Mouse (Mus musculus): ENCODE measurements around the gene Nif3l1. TPM values are rescaled to one million over a fixed set of nuclear protein-coding genes. Genes with fewer than 3 reads are reported as not detected.

Nif3l1 gene
- polyA plus RNA-seq, 1 experiment = 20.2 TPM

DNA sequence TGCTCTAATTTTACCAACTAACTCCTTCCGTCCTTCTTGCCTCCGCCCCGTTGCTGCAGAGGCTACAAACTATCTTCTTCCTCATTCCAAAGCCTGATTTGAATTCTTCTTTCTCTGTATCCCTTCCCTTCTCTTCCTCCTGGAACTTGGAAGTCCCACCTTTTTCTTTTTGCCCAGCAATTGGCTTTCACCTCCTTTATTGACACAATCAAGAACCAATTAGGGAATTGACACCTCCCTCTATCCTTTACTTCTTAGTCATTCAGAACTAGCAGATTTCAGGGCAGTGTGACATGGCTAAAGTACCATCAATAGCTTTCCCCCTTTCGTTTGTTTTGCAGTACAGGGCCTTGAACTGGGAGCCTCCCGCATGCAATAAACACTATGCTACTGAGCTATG, 13.2 kb downstream of the Nif3l1 start:
- DNase-seq (ENCODE audit: low read depth) = no peak

DNA sequence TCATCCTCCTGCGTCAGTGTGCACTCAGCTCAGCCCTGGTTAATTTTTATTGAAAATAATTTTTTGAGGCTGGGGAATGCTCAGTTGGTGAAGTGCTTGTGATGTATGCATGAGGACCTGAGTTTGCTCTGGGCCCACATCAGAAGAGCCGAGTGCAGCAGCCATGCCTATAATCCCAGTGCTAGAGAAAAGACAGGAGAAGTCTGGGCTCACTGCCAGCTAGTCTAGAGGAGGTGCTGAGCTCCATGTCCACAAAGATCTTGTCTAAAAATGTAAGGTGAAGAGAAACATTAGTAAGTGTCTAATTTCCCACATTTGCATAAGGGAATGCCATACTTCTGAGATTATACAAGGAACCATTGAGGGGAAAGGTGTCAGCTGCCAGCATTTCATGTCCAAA, 13.9 kb downstream of the Nif3l1 start:
- DNase-seq (ENCODE audit: low read depth) = no peak

DNA sequence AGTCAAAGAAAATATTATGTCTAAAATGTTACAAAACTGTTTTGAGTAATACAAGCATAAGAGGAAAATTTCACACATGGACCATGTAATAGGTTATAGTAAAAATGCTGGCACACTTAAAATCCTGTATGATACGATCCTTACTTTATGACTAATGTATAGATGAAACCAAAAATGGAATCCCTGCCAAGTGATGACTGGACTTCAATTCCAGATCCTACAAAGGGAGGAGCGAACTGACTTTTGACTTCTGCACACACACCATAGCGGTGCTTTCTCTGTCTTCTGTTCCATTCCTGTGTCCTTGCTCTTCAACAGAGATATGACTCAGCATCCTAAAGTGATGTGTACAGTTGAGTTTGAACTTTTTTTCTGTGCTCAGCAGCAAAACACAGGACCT, 15.6 kb downstream of the Nif3l1 start:
- DNase-seq (ENCODE audit: low read depth) = no peak

DNA sequence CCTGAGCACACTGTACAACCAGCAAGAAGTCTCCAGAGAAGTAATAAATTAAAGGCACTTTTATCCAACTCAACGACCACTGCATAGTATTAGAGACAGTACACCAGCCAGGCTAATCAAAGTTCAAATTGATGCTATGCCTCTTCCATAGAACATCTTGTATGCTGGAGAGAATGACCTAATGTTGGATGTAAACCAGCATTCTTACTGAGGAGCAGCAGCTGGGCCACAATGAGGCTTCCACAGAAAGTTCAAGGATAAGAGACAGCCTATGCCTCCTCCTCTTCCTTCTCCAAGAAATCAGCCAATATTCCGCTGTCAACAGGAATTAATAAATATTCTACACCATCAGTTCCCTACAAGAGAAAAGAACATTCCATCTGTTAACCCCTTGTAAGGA, 19.0 kb downstream of the Nif3l1 start:
- DNase-seq (ENCODE audit: low read depth) = no peak

DNA sequence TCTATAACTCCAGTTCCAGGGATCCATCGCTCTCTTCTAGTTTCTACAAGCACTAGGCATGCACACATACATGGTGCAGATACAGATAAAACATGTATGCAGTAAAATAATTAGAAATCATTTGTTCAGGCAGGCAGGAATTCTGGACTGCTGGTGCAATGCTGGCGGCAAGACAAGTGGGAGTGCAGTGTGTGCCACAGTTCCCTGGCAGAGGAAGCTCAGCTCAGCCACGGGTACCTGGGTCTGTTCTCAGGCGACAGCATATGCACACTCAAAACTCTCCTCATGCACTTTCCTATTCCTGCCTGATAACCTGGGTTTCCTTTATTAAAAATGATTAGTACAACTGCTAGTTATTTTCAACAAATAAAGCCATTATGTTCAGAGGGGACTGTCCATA, 20.1 kb downstream of the Nif3l1 start:
- DNase-seq (ENCODE audit: low read depth) = no peak

DNA sequence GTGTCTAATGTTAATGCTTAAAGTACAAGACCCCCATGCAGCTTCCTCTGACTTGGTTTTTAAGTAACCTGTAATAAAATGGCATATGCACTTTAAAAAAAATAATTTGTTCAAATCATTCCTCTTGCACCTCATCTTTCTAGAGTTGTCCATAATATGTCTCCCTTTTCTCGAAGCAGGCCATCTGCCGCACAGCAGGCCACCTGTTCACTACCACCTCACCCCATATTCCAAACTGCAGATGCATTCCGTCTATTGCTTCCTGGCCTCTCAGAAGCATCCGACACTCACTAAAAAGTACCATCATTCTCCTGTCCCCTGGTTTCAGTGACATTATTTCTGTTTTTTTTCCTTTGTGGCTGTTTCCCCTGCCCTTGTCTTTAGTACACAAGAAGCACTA, 20.6 kb downstream of the Nif3l1 start:
- no peak for DNase-seq (ENCODE audit: low read depth)

DNA sequence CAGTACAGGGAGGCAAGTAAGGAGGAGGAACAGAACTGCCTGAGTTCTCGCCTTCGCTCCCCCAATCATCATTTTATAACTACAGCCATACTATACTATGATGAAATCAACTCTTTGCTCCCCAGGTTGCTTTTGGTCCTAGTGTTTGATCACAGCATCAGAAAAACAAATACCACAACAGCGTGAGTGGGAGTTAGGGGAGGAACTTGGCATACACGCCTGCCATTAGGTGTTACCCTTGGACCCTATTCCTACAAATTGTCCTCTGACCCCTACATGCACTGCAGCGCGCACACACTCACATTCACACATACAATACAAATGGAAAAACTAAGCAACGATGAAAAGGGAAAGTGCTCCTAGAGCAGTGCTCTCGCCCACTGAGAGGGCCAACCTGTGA, 30.7 kb downstream of the Nif3l1 start:
- no peak for DNase-seq (ENCODE audit: low read depth)

DNA sequence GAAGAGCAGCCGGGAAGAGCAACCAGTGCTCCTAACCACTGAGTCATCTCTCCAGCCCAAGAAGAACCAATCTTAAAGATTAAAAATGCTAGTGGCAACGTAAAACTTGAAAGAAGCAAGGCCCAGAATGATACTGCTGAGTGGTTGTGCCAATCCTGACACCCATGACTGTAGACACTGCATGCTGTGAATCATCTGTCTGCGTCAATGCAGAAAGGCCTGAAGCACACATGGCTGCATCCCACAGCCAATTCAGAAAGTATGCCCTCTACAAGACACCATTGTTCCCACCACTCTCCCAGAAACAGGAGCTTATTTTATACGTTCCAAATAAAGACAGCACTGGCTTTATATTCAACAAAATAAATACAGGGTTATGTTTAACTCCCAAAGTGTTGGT, 37.7 kb downstream of the Nif3l1 start:
- no peak for DNase-seq (ENCODE audit: low read depth)

DNA sequence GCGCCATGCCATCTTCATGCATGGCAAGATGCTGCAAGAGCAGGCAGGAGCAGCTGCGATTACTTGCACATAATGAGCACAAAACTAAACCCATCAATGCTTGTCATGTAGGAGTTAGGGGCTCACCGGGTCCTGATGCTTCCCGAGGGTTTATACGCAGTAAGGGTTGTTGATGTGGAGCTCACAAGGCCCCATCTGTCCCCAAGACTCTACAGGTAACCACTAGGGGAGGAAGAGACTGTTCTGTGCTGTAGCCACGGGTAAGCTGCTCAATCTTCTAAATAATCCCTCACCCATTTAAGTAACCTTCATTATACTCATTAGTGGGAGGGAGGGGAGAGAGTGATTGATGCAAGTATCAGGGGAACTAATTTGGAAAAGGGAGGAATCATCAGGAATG, 50.7 kb downstream of the Nif3l1 start:
- no peak for DNase-seq (ENCODE audit: low read depth)

DNA sequence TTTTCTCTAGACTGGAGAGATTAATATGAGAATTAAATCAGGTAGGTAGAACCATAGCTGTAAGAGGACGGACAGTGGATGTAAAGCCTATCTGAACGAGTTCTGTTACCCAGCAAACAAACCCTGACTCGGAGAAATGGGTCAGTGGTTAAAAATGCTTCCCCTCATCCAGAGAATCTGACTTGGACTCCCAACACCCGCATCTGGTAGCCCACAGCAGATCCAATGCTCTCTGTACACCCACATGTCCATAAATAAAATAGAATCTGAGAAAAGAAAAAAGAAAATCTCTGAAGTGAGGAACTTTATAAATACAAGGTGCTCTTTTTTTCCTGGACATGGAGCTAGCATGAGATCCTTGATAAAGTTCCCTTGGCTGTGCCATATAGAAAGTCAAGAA, 52.7 kb downstream of the Nif3l1 start:
- no peak for DNase-seq (ENCODE audit: low read depth)

DNA sequence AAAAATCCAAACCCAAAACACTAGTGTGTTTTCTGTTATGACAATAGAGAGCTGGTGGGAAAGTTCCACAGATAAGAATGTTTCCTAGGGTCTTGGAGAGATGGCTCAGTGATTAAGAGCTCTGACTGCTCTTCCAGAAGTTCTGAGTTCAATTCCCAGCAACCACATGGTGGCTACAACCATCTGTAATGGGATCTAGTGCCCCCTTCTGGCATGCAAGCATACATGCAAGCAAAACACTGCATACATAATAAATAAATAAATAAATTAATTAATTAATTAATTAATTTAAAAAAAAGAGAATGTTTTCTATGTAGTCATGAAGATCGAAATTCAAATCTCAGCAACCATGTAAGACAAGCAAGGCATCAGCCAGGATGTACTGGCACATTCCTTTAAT, 53.8 kb downstream of the Nif3l1 start:
- no peak for DNase-seq (ENCODE audit: low read depth)

DNA sequence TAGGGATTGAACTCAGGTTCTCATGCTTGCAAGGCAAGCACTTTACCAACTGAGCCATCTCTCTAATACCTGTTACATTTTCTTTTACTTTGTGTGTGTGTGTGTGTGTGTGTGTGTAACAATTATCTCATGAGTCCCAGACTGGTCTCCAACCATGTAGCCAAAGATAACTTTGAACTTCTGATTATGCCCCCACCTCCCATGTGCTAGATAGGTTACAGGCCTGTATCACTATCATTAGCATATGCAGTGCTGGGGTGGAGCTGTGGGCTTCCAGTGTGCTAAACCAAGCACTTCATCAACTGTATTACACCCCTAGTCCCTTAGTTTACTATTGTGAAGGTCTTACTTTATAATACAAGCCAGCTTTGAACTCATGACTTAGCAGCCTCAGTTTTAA, 58.2 kb downstream of the Nif3l1 start:
- no peak for DNase-seq (ENCODE audit: low read depth)

DNA sequence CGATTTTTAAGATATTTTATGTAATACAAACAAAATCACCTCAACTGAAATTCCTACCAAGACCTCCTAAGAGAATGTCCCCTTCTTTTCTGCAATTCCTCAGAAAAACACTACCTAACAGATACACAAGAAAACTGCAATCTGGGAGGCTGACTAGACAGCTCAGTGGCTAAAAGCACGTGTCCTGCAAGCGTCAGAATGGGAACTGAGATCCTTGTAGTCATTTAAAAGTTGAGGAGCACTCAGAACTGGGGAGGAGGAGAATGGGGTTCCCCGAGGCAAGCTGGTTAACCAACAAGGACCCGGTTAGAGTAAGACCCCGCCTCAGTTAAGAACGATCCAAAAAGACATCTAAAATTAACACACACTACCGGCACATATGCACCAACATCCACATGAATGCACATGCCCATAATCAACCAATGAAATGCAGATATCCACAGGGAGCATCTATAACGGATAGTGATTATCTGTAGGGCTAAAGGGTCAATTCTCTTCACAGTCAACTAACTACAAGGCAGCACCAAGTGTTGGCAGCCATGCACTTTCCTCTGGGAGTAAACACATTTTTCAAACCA, 58.9 kb downstream of the Nif3l1 start:
- no peak for DNase-seq (ENCODE audit: low read depth)

DNA sequence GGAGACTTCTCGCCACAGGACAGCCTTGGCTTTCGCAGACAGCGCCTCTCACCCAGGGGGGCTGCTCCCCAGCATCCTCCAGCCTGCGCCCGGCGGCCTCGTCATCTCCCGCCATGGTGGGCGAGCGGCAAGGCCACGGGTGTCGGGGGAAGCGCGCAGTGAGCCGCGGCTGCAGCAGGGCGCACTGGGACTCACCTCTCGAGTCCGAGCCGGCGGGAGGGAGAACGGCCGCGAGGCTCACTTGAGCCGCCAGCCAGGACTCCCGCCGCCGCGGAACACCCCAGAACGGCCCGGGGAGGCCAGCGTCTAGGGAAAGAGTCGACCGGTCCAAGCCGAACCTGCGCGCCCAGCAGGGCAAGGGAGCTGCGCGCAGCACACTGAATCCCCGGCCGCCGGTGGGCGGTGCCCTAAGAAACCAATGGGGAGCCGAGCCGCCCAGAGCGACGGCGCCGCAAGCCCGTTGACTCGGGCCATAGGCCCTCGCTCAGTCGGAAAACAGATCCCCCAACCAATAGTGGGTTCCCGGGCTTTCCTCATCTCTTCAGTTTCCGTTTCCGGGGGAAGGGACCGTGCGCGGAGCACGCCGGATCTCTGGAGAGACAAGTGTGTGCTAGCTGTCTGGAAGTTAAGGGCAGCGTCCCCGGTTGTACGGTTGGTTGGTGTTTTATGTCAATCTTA, 59.8 kb downstream of the Nif3l1 start, which contains the start of gene Orc2:
TSS of gene Orc2 (minus strand) at position 533 of the 678 bp plus-strand sequence.
- peak; percentile 57 for DNase-seq (ENCODE audit: low read depth)

DNA sequence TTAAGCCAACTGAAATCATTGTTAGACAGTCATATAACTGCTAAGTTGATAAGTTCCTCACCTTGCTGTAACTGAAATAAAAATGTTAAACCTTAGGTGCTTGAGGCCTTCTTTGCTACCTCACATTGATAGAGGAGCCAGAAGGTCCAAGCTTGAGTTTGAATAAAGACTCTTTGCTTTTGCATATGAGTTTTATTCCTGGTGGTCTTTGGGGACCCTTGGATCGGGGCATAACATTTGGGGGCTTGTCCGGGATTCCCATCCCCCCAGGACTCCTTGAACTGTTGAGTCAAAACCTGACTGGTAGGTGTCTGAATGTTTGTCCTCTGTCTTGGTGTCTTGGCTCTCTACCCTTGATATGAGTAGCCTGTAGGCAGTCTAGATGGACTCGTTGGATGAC, 62.3 kb downstream of the Nif3l1 start:
- no peak for DNase-seq (ENCODE audit: low read depth)

Other genes starting within 250 kb of the Nif3l1 start
- not detected in 2 replicates for gene Aox4, start 234.8 kb upstream of the Nif3l1 start, polyA plus RNA-seq (2012; rRNA removed)
- 0.01 TPM in 1 of 2 replicates, not detected in the other for gene Aox2, start 166.8 kb upstream of the Nif3l1 start, polyA plus RNA-seq (2012; rRNA removed)
- gene Bzw1, start 52.3 kb upstream of the Nif3l1 start, polyA plus RNA-seq (2012; rRNA removed) = 30.1 and 32.5 TPM in 2 replicates
- gene Clk1, start 21.1 kb upstream of the Nif3l1 start, polyA plus RNA-seq (2012; rRNA removed) = 73.2 and 91.3 TPM in 2 replicates
- 15.0 and 20.8 TPM in 2 replicates for gene Ppil3, start 335 bp downstream of the Nif3l1 start, polyA plus RNA-seq (2012; rRNA removed)
- 10.5 and 16.7 TPM in 2 replicates for gene Orc2, start 60.0 kb downstream of the Nif3l1 start, polyA plus RNA-seq (2012; rRNA removed)
- 5.9 and 6.3 TPM in 2 replicates for gene Fam126b, start 141.2 kb downstream of the Nif3l1 start, polyA plus RNA-seq (2012; rRNA removed)
- 108 and 114 TPM in 2 replicates for gene Ndufb3, start 141.2 kb downstream of the Nif3l1 start, polyA plus RNA-seq (2012; rRNA removed)

Data from gonadal fat pad, adult 2 months (tissue).